Mouse (Mus musculus) hindbrain, embryonic 13.5 days (tissue): ENCODE measurements around the gene Prorsd1. TPM values are rescaled to one million over a fixed set of nuclear protein-coding genes. Genes with fewer than 3 reads are reported as not detected.

ENCODE experiments used
- polyA plus RNA-seq: library from polyadenylated mRNA; unstranded; fragments of >200 nt; fragmentation: Nextera tagmentation; extraction: Ambion mirVana; gene quantifications from 2 replicates; pipeline ENCODE4 v1.2.1, GENCODE M21; 2015

Gene Prorsd1
- polyA plus RNA-seq, 1 experiment from 2014 or later = 15.8 TPM

Other genes with a start within 250 kb of the Prorsd1 start
- 72.7 and 77.0 TPM in 2 replicates for gene Ccdc88a, start 141.4 kb downstream of the Prorsd1 start, polyA plus RNA-seq
- 54.5 and 59.4 TPM in 2 replicates for gene Mtif2, start 11.4 kb upstream of the Prorsd1 start, polyA plus RNA-seq
- 0.09 TPM in 1 of 2 replicates, not detected in the other for gene Clhc1, start 32.9 kb upstream of the Prorsd1 start, polyA plus RNA-seq
- 682 and 707 TPM in 2 replicates for gene Rps27a, start 33.1 kb upstream of the Prorsd1 start, polyA plus RNA-seq
- 111 and 113 TPM in 2 replicates for gene Rtn4, start 177.9 kb upstream of the Prorsd1 start, polyA plus RNA-seq